Mouse (Mus musculus): Measurements from ENCODE around the gene Pkp4.

The Pkp4 gene

DNA sequence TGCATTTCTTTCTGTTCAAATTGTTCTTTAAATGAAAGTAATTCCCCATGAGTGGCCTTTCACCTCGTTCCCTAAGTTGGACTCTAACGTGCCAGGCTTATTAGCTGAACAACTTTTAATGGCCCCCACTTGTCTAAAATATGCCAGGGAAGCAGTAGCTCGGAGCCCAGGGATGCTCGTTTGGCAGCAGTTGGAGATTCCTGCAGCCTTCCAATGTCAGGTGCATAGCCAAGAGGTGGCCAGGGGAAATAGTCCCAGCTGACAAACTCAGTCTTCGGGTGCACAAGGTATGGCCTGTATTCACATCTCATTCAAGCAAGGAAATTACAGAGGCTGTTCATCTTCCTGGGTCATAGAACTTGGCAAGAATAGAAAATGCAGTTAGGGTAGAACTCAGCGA is 112.1 kb downstream of the Pkp4 start:
- DNase-seq (ENCODE audit: extremely low spot score): no peak

DNA sequence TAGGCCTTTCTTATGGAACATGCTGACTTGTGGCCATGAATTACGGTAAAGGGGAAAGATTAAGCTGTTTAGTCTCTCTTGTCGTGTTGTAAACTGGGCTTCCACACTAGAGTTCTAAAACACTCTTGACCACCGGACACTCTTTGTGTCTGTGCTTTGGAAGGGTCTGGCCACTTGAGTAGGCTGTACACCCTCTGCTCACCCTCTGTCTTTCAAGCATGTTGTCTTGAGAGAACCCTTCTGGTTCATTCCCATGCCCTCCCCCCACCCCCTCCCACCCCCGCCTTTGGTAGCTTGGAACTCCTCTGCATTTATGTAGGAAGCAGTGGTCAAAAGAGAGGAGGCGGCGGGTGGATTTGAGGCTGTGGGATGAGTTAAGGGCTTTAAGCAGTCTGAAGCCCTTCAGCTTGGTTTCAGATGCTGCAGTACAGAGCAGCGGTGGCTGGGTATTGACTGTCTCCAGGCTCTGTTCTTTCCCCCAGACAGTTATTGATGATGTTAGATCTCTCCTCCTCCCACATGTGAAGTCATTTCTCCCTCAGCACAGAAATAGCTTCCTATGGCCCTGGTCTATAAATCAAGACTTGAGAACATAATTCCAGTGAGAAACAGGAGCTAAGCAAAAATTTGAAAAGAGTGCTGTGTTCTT is 120.4 kb downstream of the Pkp4 start:
- no peak for DNase-seq (ENCODE audit: extremely low spot score)

GRCm38 (mm10) chr2:59282966-59283365 is 122.3 kb downstream of the Pkp4 start:
- DNase-seq (ENCODE audit: extremely low spot score): no peak

- no peak for DNase-seq (ENCODE audit: extremely low spot score)
Measured at GRCm38 (mm10) chr2:59284216-59284615, 123.6 kb downstream of the Pkp4 start.

DNA sequence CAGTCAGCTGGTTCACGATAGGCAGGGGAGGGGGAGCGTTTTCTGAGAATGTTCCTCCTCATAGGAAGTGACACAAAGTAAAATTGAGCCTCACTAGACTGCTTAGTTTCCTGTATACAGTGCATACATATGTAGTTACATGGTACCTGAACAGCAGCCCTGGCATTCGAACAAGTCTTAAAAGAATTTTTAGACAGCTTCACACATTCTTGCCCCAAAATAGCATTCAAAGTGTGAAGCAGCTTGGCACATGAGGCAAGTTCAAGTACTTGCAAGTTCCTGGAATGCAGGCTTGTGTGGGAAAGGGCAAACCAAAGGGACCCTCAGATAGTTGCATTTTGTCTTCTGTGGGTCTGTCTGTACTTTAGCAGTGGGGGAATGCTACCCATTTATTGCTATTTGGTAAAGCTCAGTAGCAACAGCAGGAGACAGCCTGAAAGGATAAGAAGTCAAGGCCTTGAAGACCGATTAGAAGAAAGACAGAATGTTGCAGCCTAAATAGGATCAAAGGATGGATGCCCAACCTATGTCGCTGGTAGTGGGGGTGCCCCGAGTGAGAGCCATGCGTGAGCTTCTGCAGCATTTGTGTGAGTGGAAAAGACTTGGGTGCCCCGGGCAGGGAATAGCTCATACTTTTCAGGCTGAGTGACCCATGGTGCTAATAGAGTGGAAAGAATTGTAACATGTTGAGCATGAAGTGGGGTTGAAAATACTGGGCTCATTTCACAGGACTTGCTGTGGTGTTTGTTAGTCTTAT is 124.3 kb downstream of the Pkp4 start:
- no peak for DNase-seq (ENCODE audit: extremely low spot score)

- no peak for DNase-seq (ENCODE audit: extremely low spot score)
Measured at GRCm38 (mm10) chr2:59285581-59285980, 124.9 kb downstream of the Pkp4 start.

DNA sequence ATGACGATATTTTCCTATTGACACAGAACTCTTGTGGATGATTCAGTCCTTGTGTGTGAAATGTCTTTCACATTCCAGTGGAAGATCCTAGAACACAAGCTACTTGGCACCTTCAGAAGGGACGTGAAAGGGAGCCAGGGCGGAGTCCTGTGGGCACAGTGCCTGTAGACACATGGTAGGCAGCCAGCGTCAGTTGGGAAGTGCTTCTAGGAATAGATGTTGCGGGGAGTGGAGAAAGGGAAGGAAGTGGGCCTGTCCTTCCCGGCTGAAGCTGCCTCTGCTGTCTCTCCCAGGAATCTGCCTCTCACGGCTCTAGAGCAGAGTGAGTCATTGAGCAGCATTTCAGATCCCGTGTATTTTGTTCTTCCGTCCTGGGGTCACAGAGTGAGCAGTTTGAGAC is 125.6 kb downstream of the Pkp4 start:
- DNase-seq (ENCODE audit: extremely low spot score): no peak

- DNase-seq (ENCODE audit: extremely low spot score): no peak
Measured at GRCm38 (mm10) chr2:59287630-59288029, 127.0 kb downstream of the Pkp4 start.

- no peak for DNase-seq (ENCODE audit: extremely low spot score)
Measured at GRCm38 (mm10) chr2:59289411-59289810, 128.8 kb downstream of the Pkp4 start.

- DNase-seq (ENCODE audit: extremely low spot score): no peak
Measured at GRCm38 (mm10) chr2:59290391-59290790, 129.7 kb downstream of the Pkp4 start.

- DNase-seq (ENCODE audit: extremely low spot score): no peak
Measured at GRCm38 (mm10) chr2:59299831-59300230, 139.2 kb downstream of the Pkp4 start.

GRCm38 (mm10) chr2:59301671-59302070 is 141.0 kb downstream of the Pkp4 start:
- DNase-seq (ENCODE audit: extremely low spot score): no peak

DNA sequence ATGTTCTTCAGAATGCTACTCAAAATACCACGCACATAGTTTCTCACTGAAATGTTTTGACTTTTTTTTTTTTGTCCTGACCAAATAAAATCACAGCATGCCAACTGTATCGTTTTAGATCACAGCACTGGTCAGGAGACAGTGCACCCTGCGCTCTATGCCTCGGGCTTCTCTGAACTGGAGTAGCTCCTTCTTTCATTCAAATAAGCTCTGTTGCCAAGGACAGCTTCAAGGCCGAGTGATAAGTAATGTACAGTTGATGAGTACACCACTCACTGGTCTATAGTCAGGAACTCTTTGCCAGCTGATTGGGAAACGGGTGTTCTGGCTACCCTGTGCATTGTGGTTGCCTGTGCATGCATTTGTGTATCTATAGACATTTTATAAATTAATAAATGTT is 141.8 kb downstream of the Pkp4 start:
- no peak for DNase-seq (ENCODE audit: extremely low spot score)

DNA sequence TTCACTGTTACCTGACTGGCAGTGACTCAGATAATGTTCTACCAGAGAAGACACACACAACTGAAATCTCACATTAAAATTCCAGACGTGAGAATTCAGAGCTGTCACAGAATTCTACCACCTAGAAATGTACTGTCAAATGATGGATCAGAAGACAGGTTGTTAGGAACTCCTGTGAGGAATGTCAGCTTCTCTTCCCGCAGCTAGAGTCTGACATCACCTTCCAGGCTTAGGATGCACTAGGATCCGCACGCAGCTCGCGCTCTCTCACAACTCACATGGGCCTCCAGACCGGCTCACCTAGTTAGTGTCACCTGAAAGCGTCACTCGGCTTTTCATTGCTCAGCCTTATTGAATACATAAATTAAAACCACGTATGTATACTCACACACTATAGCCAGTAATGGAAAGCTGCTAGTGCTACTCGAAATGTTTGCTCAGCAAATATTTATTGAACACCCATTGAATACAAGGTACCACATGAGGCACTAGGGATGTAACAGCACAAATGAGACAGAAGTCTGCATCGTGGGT is 142.9 kb downstream of the Pkp4 start:
- no peak for DNase-seq (ENCODE audit: extremely low spot score)

DNA sequence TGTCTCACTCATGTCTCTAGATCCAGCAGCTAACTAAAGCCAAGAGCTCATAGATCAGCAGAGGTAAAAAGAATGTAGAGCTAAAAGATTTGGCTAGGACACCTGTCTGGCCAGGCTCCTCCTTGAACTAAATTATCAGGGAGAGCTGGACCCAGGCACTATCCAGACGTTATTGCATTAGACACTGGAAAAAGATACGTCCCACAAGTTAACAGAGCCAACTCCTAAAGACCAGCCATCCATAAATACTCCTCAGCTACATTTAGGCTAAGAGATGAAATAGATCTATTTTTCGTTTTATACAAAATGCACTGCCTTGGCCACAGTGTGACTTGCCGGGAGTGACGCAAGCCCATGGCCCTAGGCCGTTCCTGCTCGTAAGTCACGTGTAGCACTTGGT is 146.7 kb downstream of the Pkp4 start:
- DNase-seq (ENCODE audit: extremely low spot score): no peak

DNA sequence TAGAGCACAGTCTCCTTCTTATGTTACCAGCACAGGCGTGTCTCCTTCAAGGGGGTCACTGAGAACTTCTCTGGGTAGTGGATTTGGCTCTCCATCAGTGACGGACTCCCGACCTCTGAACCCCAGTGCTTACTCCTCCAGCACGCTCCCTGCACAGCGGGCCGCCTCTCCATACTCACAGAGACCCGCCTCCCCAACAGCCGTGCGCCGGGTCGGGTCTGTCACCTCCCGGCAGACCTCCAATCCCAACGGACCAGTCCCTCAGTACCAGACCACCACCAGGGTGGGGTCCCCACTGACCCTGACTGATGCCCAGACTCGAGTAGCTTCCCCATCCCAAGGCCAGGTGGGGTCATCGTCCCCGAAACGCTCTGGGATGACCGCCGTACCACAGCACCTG is 147.4 kb downstream of the Pkp4 start:
- DNase-seq (ENCODE audit: extremely low spot score): no peak

DNA sequence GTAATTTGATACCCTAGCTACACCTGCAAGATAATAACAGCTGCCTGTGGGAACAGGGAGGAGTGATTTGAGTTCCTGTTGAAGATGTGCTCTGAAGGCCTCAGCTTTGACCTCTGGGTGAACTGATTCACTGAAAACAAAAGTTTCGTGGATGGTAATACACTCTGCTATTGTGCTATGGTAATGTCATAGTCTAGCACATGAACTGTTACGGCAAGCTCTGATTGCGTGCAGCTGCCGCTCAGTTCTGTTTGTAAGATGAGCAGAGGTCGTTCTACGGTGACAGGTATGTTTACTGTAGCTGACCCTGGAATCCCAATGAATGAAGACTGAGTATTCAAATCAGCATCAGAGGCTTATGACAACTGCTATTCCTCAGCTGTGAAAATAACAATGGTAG is 152.6 kb downstream of the Pkp4 start:
- DNase-seq (ENCODE audit: extremely low spot score): no peak

GRCm38 (mm10) chr2:59318631-59319030 is 158.0 kb downstream of the Pkp4 start:
- DNase-seq (ENCODE audit: extremely low spot score): no peak

DNA sequence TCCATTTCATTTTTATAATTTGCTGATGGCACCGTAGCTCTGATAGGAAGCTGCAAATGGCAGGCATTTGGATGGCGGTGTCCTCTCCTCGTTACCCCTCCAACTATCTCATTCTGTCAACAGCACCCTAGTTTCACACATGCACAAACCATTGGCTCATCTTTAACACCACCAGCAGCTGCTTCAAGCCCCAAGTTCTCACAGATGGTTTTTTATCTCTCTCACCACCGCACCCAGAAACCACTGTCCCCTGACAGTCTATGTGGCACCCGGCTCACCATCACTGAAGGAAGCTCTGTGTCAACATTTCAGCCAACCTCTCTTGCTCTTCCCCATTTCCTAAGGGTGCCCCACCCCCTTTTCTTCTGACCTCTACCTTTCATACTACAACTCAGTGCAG is 167.3 kb downstream of the Pkp4 start:
- no peak for DNase-seq (ENCODE audit: extremely low spot score)

GRCm38 (mm10) chr2:59331093-59331492 is 170.4 kb downstream of the Pkp4 start:
- no peak for DNase-seq (ENCODE audit: extremely low spot score)

GRCm38 (mm10) chr2:59332523-59332922 is 171.9 kb downstream of the Pkp4 start:
- DNase-seq (ENCODE audit: extremely low spot score): no peak

DNA sequence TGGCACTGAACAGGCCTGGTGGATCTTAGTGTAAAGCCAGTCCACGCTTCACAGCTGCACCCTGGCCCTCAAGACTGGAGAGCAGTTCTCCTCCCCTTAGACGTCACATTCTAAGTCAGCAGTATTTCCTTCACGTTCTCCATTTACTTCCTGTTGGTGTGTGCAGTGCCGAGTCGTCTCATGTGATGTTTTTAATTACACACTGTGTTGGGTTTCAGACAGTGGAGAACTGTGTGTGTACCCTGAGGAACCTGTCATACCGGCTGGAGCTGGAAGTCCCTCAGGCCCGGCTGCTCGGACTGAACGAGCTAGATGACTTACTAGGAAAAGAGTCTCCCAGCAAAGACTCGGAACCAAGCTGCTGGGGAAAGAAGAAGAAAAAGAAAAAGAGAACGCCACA is 177.9 kb downstream of the Pkp4 start:
- DNase-seq (ENCODE audit: extremely low spot score): no peak

DNA sequence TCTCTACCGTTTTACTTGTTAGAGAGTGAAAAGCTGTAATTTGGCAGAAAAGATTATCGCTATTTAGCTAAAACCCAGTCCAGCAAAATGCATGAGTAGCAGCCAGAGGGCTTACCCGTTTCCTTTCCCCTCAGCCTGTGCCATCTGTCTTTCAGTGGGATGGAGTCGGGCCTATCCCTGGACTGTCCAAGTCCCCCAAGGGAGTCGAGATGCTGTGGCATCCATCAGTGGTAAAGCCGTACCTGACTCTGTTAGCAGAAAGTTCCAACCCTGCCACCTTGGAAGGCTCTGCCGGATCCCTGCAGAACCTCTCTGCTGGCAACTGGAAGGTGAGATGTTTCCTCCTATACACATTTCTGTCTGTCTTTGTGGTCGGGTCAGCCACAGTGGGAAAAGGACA is 178.3 kb downstream of the Pkp4 start:
- no peak for DNase-seq (ENCODE audit: extremely low spot score)

Measured in embryo, embryonic 9.5 days (tissue).